Mouse (Mus musculus): Measurements from ENCODE around the gene Csrnp2.

The Csrnp2 gene

GRCm38 (mm10) chr15:100478351-100478750 lies 16.9 kb downstream of the Csrnp2 start:
- DNase-seq (ENCODE audit: extremely low spot score, low spot score), result no peak

GRCm38 (mm10) chr15:100473926-100474503 lies 21.3 kb downstream of the Csrnp2 start:
- no peak for DNase-seq (ENCODE audit: extremely low spot score, low spot score)

- no peak for DNase-seq (ENCODE audit: extremely low spot score, low spot score)
Measured at GRCm38 (mm10) chr15:100470037-100470436, 25.3 kb downstream of the Csrnp2 start.

GRCm38 (mm10) chr15:100469189-100469545 lies 26.1 kb downstream of the Csrnp2 start:
- DNase-seq (ENCODE audit: extremely low spot score, low spot score), result no peak

GRCm38 (mm10) chr15:100468295-100469188 lies 26.7 kb downstream of the Csrnp2 start, which contains the start of gene Letmd1:
Letmd1 (plus strand) TSS chr15:100469023.
- peak; percentile 83 for DNase-seq (ENCODE audit: extremely low spot score, low spot score)

GRCm38 (mm10) chr15:100467738-100468137 lies 27.6 kb downstream of the Csrnp2 start:
- DNase-seq (ENCODE audit: extremely low spot score, low spot score), result no peak

- no peak for DNase-seq (ENCODE audit: extremely low spot score, low spot score)
Measured at GRCm38 (mm10) chr15:100465432-100465831, 29.9 kb downstream of the Csrnp2 start.

GRCm38 (mm10) chr15:100463712-100464111 lies 31.6 kb downstream of the Csrnp2 start:
- peak; percentile 59 for DNase-seq (ENCODE audit: extremely low spot score, low spot score)

GRCm38 (mm10) chr15:100462086-100462485 lies 33.2 kb downstream of the Csrnp2 start:
- no peak for DNase-seq (ENCODE audit: extremely low spot score, low spot score)

- DNase-seq (ENCODE audit: extremely low spot score, low spot score), result no peak
Measured at GRCm38 (mm10) chr15:100461646-100462045, 33.6 kb downstream of the Csrnp2 start.

GRCm38 (mm10) chr15:100460942-100461341 lies 34.3 kb downstream of the Csrnp2 start:
- DNase-seq (ENCODE audit: extremely low spot score, low spot score), result no peak

- DNase-seq (ENCODE audit: extremely low spot score, low spot score), result peak; percentile 56
Measured at GRCm38 (mm10) chr15:100458055-100458454, 37.2 kb downstream of the Csrnp2 start.

- DNase-seq (ENCODE audit: extremely low spot score, low spot score), result peak; percentile 83
Measured at GRCm38 (mm10) chr15:100457340-100457739, 37.9 kb downstream of the Csrnp2 start.

- no peak for DNase-seq (ENCODE audit: extremely low spot score, low spot score)
Measured at GRCm38 (mm10) chr15:100456356-100456991, 38.8 kb downstream of the Csrnp2 start.

- no peak for DNase-seq (ENCODE audit: extremely low spot score, low spot score)
Measured at GRCm38 (mm10) chr15:100452486-100452885, 42.8 kb downstream of the Csrnp2 start.

GRCm38 (mm10) chr15:100451245-100451644 lies 44.0 kb downstream of the Csrnp2 start:
- no peak for DNase-seq (ENCODE audit: extremely low spot score, low spot score)

- DNase-seq (ENCODE audit: extremely low spot score, low spot score), result no peak
Measured at GRCm38 (mm10) chr15:100449495-100449894, 45.8 kb downstream of the Csrnp2 start.

- DNase-seq (ENCODE audit: extremely low spot score, low spot score), result no peak
Measured at GRCm38 (mm10) chr15:100448572-100448971, 46.7 kb downstream of the Csrnp2 start.

GRCm38 (mm10) chr15:100446887-100447286 lies 48.4 kb downstream of the Csrnp2 start:
- no peak for DNase-seq (ENCODE audit: extremely low spot score, low spot score)

GRCm38 (mm10) chr15:100443126-100443922 lies 52.0 kb downstream of the Csrnp2 start:
- peak; percentile 83 for DNase-seq (ENCODE audit: extremely low spot score, low spot score)

GRCm38 (mm10) chr15:100436518-100436917 lies 58.8 kb downstream of the Csrnp2 start:
- DNase-seq (ENCODE audit: extremely low spot score, low spot score), result no peak

Data from neural tube, embryonic 10.5 days (tissue).